Mouse (Mus musculus) liver, adult 2 months (tissue): ENCODE measurements around the gene Ppme1. TPM values are rescaled to one million over a fixed set of nuclear protein-coding genes. Genes with fewer than 3 reads are reported as not detected.

ENCODE experiments used
- DNase-seq: peaks from one replicate; pipeline ENCODE4 v3.0.0-alpha.2; 2011; ENCODE audit warnings: low read depth, low spot score; ENCODE audit errors: extremely low read depth
- H3K27ac ChIP-seq: fragments of 200-500 bp; replicated peaks from 2 replicates; pipeline ENCODE4 v1.5.1; 2012; ENCODE audit warnings: low read depth, mild to moderate bottlenecking, control low read depth, inconsistent platforms, low read length; ENCODE audit not compliant: insufficient read depth
- H3K27me3 ChIP-seq: fragments of 200-500 bp; 2 replicates; pipeline ENCODE4 v1.6.1; 2012; ENCODE audit warnings: mild to moderate bottlenecking, moderate library complexity, low read length, inconsistent platforms; ENCODE audit not compliant: control insufficient read depth, insufficient read depth
- H3K36me3 ChIP-seq: fragments of 200-500 bp; 2 replicates; pipeline ENCODE4 v1.6.1; 2012; ENCODE audit warnings: low read length, inconsistent platforms; ENCODE audit not compliant: control insufficient read depth, insufficient read depth
- H3K4me1 ChIP-seq: fragments of 200-500 bp; 2 replicates; pipeline ENCODE4 v1.6.1; 2011; ENCODE audit warnings: low read length; ENCODE audit not compliant: control insufficient read depth, insufficient read depth
- H3K4me3 ChIP-seq: fragments of 200-500 bp; 2 replicates; pipeline ENCODE4 v1.5.1; 2011; ENCODE audit warnings: low read depth, mild to moderate bottlenecking, control low read depth, low read length, moderate library complexity; ENCODE audit not compliant: insufficient read depth
- H3K79me2 ChIP-seq: fragments of 200-500 bp; 2 replicates; pipeline ENCODE4 v1.6.1; 2012; ENCODE audit warnings: inconsistent platforms, mild to moderate bottlenecking, low read length, moderate library complexity; ENCODE audit not compliant: control insufficient read depth, insufficient read depth
- H3K9ac ChIP-seq: fragments of 200-500 bp; 2 replicates; pipeline ENCODE4 v1.6.1; 2012; ENCODE audit warnings: low read depth, mild to moderate bottlenecking, control low read depth, inconsistent platforms, low read length
- CTCF ChIP-seq: fragments of 200-500 bp; IDR thresholded peaks from 2 replicates; pipeline ENCODE4 v1.5.1; 2011; ENCODE audit warnings: low read depth, low read length, control low read depth
- POLR2A ChIP-seq: fragments of 200-500 bp; IDR thresholded peaks from 2 replicates; pipeline ENCODE4 v1.6.1; 2011; ENCODE audit warnings: low read length, control low read depth; ENCODE audit not compliant: insufficient read depth; ENCODE audit errors: extremely low read depth
- WGBS: fragments of 180-500 bp; shearing (Covaris S2); methylation state at CpG from one replicate; pipeline ENCODE4 v1.1.7; 2018; 5-methylcytosine and 5-hydroxymethylcytosine counted together
- polyA plus RNA-seq: library from polyadenylated mRNA; depleted of rRNA; stranded (reverse); fragments of >200 nt; gene quantifications from 2 replicates; pipeline ENCODE4 v1.2.3, GENCODE M21; 2012
- total RNA-seq: library from RNA; depleted of rRNA; stranded (reverse); fragments of >200 nt; gene quantifications from 2 replicates; pipeline ENCODE4 v1.2.3, GENCODE M21; 2014

The Ppme1 gene
- total and polyA plus RNA-seq, 2 experiments = 9.8 to 59.1 TPM

DNA sequence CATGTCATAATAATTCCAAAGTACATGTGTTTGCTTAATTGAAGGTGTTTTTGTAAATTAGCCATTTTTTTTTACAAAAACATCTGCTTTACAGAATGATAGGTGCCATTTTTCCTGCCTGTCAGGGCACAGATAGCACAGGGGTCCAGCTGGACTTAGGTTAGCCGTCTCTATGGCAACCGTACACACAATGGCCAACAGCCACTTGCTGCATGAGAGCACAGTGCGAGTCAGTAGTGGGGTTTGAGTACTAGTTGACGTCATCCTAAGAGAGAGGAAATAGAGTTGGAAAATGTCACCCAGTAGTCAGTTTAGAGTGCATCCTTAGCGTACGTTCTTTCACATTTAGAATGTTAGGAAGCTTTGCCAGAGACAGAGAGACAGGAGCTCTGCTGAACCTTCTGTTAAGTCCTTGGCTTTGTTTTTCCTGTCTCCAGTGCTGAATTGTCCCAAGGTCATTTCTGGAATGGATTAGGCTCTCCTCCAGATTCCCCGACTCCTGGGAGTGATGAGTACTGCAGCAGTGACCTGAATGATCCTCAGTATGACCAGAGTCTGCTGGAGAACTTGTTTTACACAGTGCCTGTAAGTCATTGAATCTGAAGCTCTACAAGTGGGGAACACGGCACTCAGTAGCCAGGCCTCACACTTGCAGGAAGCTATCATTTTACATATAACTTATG lies 27.3 kb upstream of the Ppme1 start:
- H3K4me1 ChIP-seq = no peaks in the 10 kb centered on the region
- H3K79me2 ChIP-seq = no peaks in the 10 kb centered on the region
- WGBS = 82% methylated on average over 8 of the region's 8 CpGs
- TF ChIP-seq CTCF = no peak
- TF ChIP-seq POLR2A = no peak
- DNase-seq = no peak
- no peaks in the 10 kb centered on the region for H3K27me3 ChIP-seq
- H3K27ac ChIP-seq = no peak overlapping the region
- H3K4me3 ChIP-seq = no peak overlapping the region
- peaks cover 29% of the 10 kb centered on the region for H3K36me3 ChIP-seq
- H3K9ac ChIP-seq = no peak overlapping the region

DNA sequence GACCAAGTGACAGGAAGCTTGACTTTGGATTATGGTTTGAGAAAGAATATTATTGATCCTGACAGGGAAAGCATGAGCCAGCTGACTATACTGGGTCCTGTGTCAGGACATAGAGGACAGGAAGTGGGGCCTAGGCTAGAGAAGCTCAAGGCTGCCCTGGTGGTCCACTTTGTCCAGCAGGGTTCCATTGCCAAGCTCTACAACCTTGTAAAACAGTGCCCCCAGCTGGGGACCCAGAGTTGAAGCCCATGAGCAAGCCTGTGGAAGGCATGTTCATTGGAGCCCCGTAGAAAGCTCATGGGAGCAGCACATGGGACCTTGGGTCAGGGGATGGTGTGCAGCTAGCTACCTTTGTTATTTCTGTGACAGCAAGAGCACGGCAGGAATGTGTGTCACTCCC lies 20.2 kb upstream of the Ppme1 start:
- Histone ChIP-seq H3K4me3 (no peak overlapping the region), H3K9ac (no peak overlapping the region), H3K79me2 (no peaks in the 10 kb centered on the region), H3K36me3 (peaks cover 25% of the 10 kb centered on the region), H3K27me3 (no peaks in the 10 kb centered on the region), H3K27ac (no peak overlapping the region), H3K4me1 (no peaks in the 10 kb centered on the region)
- WGBS = 80% methylated on average over 2 of the region's 2 CpGs
- no peak for DNase-seq
- no peak; the same call in 1 of the 2 replicates for TF ChIP-seq CTCF
- TF ChIP-seq POLR2A = no peak

DNA sequence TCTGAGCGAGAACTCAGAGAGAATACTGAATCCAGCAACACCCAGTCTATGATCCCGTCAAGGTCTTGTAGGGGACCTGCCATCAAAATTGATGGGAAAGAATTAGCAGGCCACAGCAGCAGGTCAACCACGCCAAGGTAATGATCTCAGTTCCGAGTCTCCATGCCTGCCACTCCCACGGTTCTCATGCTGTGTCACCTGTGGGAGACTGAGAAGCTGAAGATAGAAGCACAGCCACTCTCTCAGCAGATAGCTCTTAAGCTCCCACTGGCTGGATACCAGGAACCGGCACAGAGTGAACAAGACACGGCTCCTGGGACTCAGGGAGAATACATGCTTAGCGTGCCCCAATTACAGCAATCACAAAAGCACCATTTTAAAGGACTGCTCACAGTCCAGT lies 18.1 kb upstream of the Ppme1 start:
- DNase-seq = no peak
- no peak overlapping the region for H3K4me3 ChIP-seq
- H3K36me3 ChIP-seq = peaks cover 22% of the 10 kb centered on the region
- H3K27ac ChIP-seq = no peak overlapping the region
- no peak overlapping the region for H3K9ac ChIP-seq
- no peaks in the 10 kb centered on the region for H3K79me2 ChIP-seq
- TF ChIP-seq POLR2A = no peak
- 93% methylated on average over 8 of the region's 8 CpGs for WGBS
- no peaks in the 10 kb centered on the region for H3K27me3 ChIP-seq
- H3K4me1 ChIP-seq = no peaks in the 10 kb centered on the region

DNA sequence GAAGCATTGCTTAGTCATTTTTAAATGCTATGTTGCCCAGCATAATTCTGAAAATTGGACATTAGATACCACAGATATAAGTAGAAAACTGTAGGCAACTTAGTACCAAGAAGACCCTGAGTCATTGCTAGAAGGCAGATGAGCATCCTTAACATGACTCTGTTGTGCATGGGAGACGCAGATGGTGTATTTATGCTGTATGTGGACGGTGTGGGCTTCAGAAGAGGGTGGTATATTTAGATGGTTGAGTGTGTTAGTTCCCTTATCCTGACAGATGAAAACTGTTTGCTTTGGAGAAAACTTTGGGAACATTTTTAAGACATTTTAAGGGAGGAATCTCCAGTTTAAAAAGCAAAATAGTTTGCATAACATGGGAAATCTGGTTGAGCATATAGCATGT lies 16.1 kb upstream of the Ppme1 start:
- H3K27me3 ChIP-seq = no peaks in the 10 kb centered on the region
- peaks cover 16% of the 10 kb centered on the region for H3K36me3 ChIP-seq
- no peaks in the 10 kb centered on the region for H3K4me1 ChIP-seq
- H3K79me2 ChIP-seq = no peaks in the 10 kb centered on the region
- TF ChIP-seq POLR2A (no peak), CTCF (no peak)
- no peak overlapping the region for H3K9ac ChIP-seq
- WGBS = 96% methylated on average over 2 of the region's 2 CpGs
- H3K4me3 ChIP-seq = no peak overlapping the region
- DNase-seq = no peak
- H3K27ac ChIP-seq = no peak overlapping the region

DNA sequence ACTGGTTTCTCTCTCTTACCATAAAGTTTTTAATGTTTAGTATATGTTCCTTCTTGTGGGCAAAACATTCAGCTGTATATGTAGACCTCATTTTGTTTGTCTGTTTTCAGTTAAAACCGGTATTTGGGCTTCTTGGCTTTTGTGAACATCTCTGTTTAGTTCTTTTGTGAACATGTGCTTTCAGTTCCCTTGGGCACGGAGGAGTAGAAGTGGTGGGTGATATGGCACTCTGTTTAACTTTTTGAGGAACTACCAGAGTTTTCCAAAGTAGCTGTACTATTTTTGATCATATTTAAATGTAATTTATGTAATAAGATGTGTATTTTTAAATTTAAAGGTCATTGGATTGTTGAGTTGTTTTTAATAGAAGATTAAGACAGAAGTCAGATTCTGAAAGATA lies 11.1 kb upstream of the Ppme1 start:
- no peaks in the 10 kb centered on the region for H3K27me3 ChIP-seq
- no peaks in the 10 kb centered on the region for H3K4me1 ChIP-seq
- H3K9ac ChIP-seq = no peak overlapping the region
- H3K79me2 ChIP-seq = no peaks in the 10 kb centered on the region
- H3K36me3 ChIP-seq = peaks cover 13% of the 10 kb centered on the region; the same call in 1 of the 2 replicates
- 89% methylated on average over 2 of the region's 2 CpGs for WGBS
- DNase-seq = no peak
- H3K4me3 ChIP-seq = no peak overlapping the region
- TF ChIP-seq CTCF (no peak), POLR2A (no peak)
- no peak overlapping the region for H3K27ac ChIP-seq

DNA sequence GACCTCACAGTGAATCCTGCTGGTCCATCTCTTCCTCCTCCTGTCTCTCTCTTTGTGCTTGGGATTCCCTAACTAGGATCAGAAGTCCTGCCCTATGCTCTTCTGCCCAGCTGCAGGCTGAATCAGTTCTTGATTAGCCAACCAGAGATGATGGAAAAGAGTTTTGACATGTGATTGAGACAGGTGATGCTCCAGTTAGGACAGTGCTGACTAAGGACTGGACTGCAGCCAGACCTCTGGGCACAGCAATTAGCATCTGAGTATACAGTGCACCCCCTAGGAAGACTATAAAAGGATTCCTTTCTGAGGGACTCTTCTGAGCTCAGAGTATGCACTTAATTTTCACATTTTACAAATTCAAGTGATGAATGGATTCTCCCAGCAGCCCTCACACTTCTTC lies 9.1 kb upstream of the Ppme1 start:
- H3K36me3 ChIP-seq = peaks cover 18% of the 10 kb centered on the region; the same call in 1 of the 2 replicates
- no peak overlapping the region for H3K4me3 ChIP-seq
- H3K27ac ChIP-seq = no peak overlapping the region
- DNase-seq = no peak
- H3K4me1 ChIP-seq = no peaks in the 10 kb centered on the region
- no peaks in the 10 kb centered on the region for H3K79me2 ChIP-seq
- no peaks in the 10 kb centered on the region for H3K27me3 ChIP-seq
- no peak overlapping the region for H3K9ac ChIP-seq
- no peak for TF ChIP-seq POLR2A
- no peak for TF ChIP-seq CTCF
